24 mouse cellular contexts compared by ENCODE assay signal in genomic region chr6:124753861-124754260, GRCm38 (mm10). TPM values are rescaled to one million over a fixed set of nuclear protein-coding genes. Genes with fewer than 3 reads are reported as not detected.
A peak's percentile ranks its signal among the peaks of the same experiment; 100 is the strongest.
DNase-seq lines count a peak whose midpoint lies in the region; ATAC-seq lines count a peak whose summit lies in the region.
"Had no signal": no experiment of that assay in that cellular context is flagged by ENCODE, and none has a peak within 500 bp of the region (broad histone marks: within the 10 kb centered on the region; RNA-seq: fewer than 3 reads in every experiment).

No protein-coding gene starts in this region.

- peaks cover 17% of the 10 kb centered on the region for H3K36me3 ChIP-seq in forebrain, embryonic 14.5 days (ENCODE audit: control insufficient read depth, insufficient read depth, low read length)
- no peaks in the 10 kb centered on the region; the same call in 1 of the 2 replicates for H3K36me3 ChIP-seq in forebrain, embryonic 11.5 days (ENCODE audit: control insufficient read depth, insufficient read depth, low read length)
- H3K36me3 ChIP-seq in neural tube, embryonic 12.5 days, result peaks cover 12% of the 10 kb centered on the region
- peaks cover 10% of the 10 kb centered on the region for H3K36me3 ChIP-seq in midbrain, embryonic 13.5 days

- no peak overlapping the region for H3K27ac ChIP-seq in forebrain, embryonic 14.5 days (ENCODE audit: low read depth, low read length)
- no peak overlapping the region for H3K27ac ChIP-seq in forebrain, embryonic 11.5 days (ENCODE audit: low read depth, low read length)
- H3K27ac ChIP-seq in neural tube, embryonic 12.5 days, result no peak overlapping the region
- no peak overlapping the region for H3K27ac ChIP-seq in midbrain, embryonic 13.5 days
- H3K27ac ChIP-seq: left cerebral cortex, adult 2 months; stomach, postnatal 0 days had no signal

- no peaks in the 10 kb centered on the region for H3K27me3 ChIP-seq in forebrain, embryonic 14.5 days (replicated peaks; ENCODE audit: control insufficient read depth, insufficient read depth, low read length)
- H3K27me3 ChIP-seq in forebrain, embryonic 11.5 days (ENCODE audit: control insufficient read depth, insufficient read depth, low read length), result no peaks in the 10 kb centered on the region
- H3K27me3 ChIP-seq in neural tube, embryonic 12.5 days (replicated peaks), result no peaks in the 10 kb centered on the region
- H3K27me3 ChIP-seq in midbrain, embryonic 13.5 days, result no peaks in the 10 kb centered on the region

- H3K4me2 ChIP-seq in forebrain, embryonic 14.5 days (ENCODE audit: low read length), result peak overlapping the region; percentile 1; the same call in 1 of the 2 replicates
- no peak overlapping the region for H3K4me2 ChIP-seq in forebrain, embryonic 11.5 days (ENCODE audit: low read depth, low read length, severe bottlenecking)
- 0 out of 2 replicates have a peak overlapping the region, but pooled peaks have one; percentile 5 for H3K4me2 ChIP-seq in neural tube, embryonic 12.5 days (replicated peaks)
- H3K4me2 ChIP-seq in midbrain, embryonic 13.5 days (replicated peaks), result peak overlapping the region; percentile 79; the same call in 1 of the 2 replicates
- H3K4me2 ChIP-seq: liver, embryonic 11.5 days had no signal

- H3K9ac ChIP-seq in forebrain, embryonic 14.5 days (ENCODE audit: low read length), result no peak overlapping the region
- H3K9ac ChIP-seq in forebrain, embryonic 11.5 days (ENCODE audit: low read length), result no peak overlapping the region
- H3K9ac ChIP-seq in neural tube, embryonic 12.5 days, result no peak overlapping the region
- H3K9ac ChIP-seq in midbrain, embryonic 13.5 days (replicated peaks), result no peak overlapping the region

- H3K4me1 ChIP-seq in forebrain, embryonic 14.5 days (ENCODE audit: control insufficient read depth, insufficient read depth, low read length), result peaks cover 36% of the 10 kb centered on the region
- H3K4me1 ChIP-seq in forebrain, embryonic 11.5 days (replicated peaks; ENCODE audit: control insufficient read depth, insufficient read depth, low read length), result peaks cover 24% of the 10 kb centered on the region
- H3K4me1 ChIP-seq in neural tube, embryonic 12.5 days, result peaks cover 44% of the 10 kb centered on the region
- peaks cover 48% of the 10 kb centered on the region for H3K4me1 ChIP-seq in midbrain, embryonic 13.5 days (replicated peaks)

- H3K9me3 ChIP-seq in forebrain, embryonic 14.5 days (replicated peaks; ENCODE audit: control insufficient read depth, low read length), result no peaks in the 10 kb centered on the region
- H3K9me3 ChIP-seq in forebrain, embryonic 11.5 days (ENCODE audit: control insufficient read depth, low read length), result no peaks in the 10 kb centered on the region
- H3K9me3 ChIP-seq in neural tube, embryonic 12.5 days, result no peaks in the 10 kb centered on the region
- no peaks in the 10 kb centered on the region for H3K9me3 ChIP-seq in midbrain, embryonic 13.5 days
- H3K9me3 ChIP-seq: megakaryocyte, embryonic 14.5 days had no signal

- no peak for ATAC-seq in forebrain, embryonic 14.5 days
- no peak for ATAC-seq in forebrain, embryonic 11.5 days (replicated peaks; ENCODE audit: low FRiP score)
- no peak for ATAC-seq in neural tube, embryonic 12.5 days (ENCODE audit: low FRiP score, low read depth)
- ATAC-seq in midbrain, embryonic 13.5 days, result no peak
- ATAC-seq in erythroblast, adult 5-6 weeks (replicated peaks; ENCODE audit: low FRiP score, poor library complexity, severe bottlenecking), result no peak
- ATAC-seq in megakaryocyte-erythroid progenitor cell, adult 5-6 weeks (replicated peaks; ENCODE audit: low FRiP score, low TSS enrichment, poor library complexity, severe bottlenecking), result no peak
- ATAC-seq in cerebellum, adult (ENCODE audit: insufficient number of reproducible peaks, low FRiP score, low TSS enrichment), result no peak
- ATAC-seq: activated CD4-positive, CD25-positive, alpha-beta regulatory T cell, adult 4 months; intestine, embryonic 16.5 days had no signal

- no peak overlapping the region for H3K4me3 ChIP-seq in forebrain, embryonic 14.5 days (ENCODE audit: low read depth, low read length)
- no peak overlapping the region for H3K4me3 ChIP-seq in forebrain, embryonic 11.5 days (ENCODE audit: low read depth, low read length)
- no peak overlapping the region for H3K4me3 ChIP-seq in neural tube, embryonic 12.5 days
- no peak overlapping the region for H3K4me3 ChIP-seq in midbrain, embryonic 13.5 days (replicated peaks)
- H3K4me3 ChIP-seq: left cerebral cortex, adult 2 months; megakaryocyte, embryonic 14.5 days had no signal

- DNase-seq in forebrain, embryonic 14.5 days (ENCODE audit: low spot score), result no peak
- no peak for DNase-seq in forebrain, embryonic 11.5 days (ENCODE audit: low spot score)
- no peak for DNase-seq in neural tube, embryonic 10.5 days (ENCODE audit: extremely low spot score, low spot score)
- DNase-seq: B cell, adult 2 months; embryo, embryonic 11 days; heart, postnatal 14 days; spleen, adult 18-20 months; thymus, postnatal 4 days had no signal

- WGBS in forebrain, embryonic 14.5 days, result 95% methylated on average over 2 of the region's 2 CpGs
- WGBS in forebrain, embryonic 11.5 days, result 90% methylated on average over 2 of the region's 2 CpGs
- WGBS in neural tube, embryonic 12.5 days, result 88% methylated on average over 2 of the region's 2 CpGs
- WGBS in midbrain, embryonic 13.5 days, result 95% methylated on average over 2 of the region's 2 CpGs

RNA-seq across cellular contexts. Expression of gene Gm45234, which starts 2.0 kb away (rescaled TPM):
- polyA plus RNA-seq in forebrain, embryonic 14.5 days (2014; fragmentation: Nextera tagmentation; extraction: Ambion mirVana), result not detected in 2 replicates
- polyA plus RNA-seq in forebrain, embryonic 11.5 days (2014; fragmentation: Nextera tagmentation; extraction: Ambion mirVana), result not detected in 2 replicates
- polyA plus RNA-seq in neural tube, embryonic 12.5 days (2016; fragmentation: Nextera tagmentation; extraction: Ambion mirVana), result not detected in 2 replicates
- polyA plus RNA-seq in midbrain, embryonic 13.5 days (2015; fragmentation: Nextera tagmentation; extraction: Ambion mirVana), result not detected in 2 replicates
- total RNA-seq in erythroblast, adult 5-6 weeks (2015; ENCODE audit: low replicate concordance), result not detected in 2 replicates
- 0.56 TPM in 1 of 2 replicates, not detected in the other for total RNA-seq in erythroblast, adult 5-6 weeks (2017; ENCODE audit: low replicate concordance)
- not detected in 2 replicates for total RNA-seq in megakaryocyte-erythroid progenitor cell, adult 5-6 weeks (2014; fragmentation: Nextera tagmentation)
- not detected in 2 replicates for total RNA-seq in megakaryocyte-erythroid progenitor cell, adult 5-6 weeks (2017)
- total RNA-seq: left cerebral cortex, adult 2 months; MEL; neutrophil, adult 5-6 weeks had no signal
- polyA plus RNA-seq: activated CD4-positive, CD25-positive, alpha-beta regulatory T cell, adult 4 months; cerebellum, adult 2 months; intestine, embryonic 16.5 days; large intestine, adult 2 months; lung, embryonic 16.5 days; stomach, postnatal 0 days had no signal

RNA-seq across cellular contexts. Expression of gene Atn1, which starts 2.5 kb away (rescaled TPM):
- polyA plus RNA-seq in forebrain, embryonic 14.5 days (2014; fragmentation: Nextera tagmentation; extraction: Ambion mirVana), result 12.2 and 16.6 TPM in 2 replicates
- polyA plus RNA-seq in forebrain, embryonic 11.5 days (2014; fragmentation: Nextera tagmentation; extraction: Ambion mirVana), result 13.9 and 14.4 TPM in 2 replicates
- 16.8 and 17.4 TPM in 2 replicates for polyA plus RNA-seq in neural tube, embryonic 12.5 days (2016; fragmentation: Nextera tagmentation; extraction: Ambion mirVana)
- 21.5 and 25.4 TPM in 2 replicates for polyA plus RNA-seq in midbrain, embryonic 13.5 days (2015; fragmentation: Nextera tagmentation; extraction: Ambion mirVana)
- 10.0 and 11.7 TPM in 2 replicates for total RNA-seq in erythroblast, adult 5-6 weeks (2015; ENCODE audit: low replicate concordance)
- 0.94 and 2.0 TPM in 2 replicates for total RNA-seq in erythroblast, adult 5-6 weeks (2017; ENCODE audit: low replicate concordance)
- 12.9 and 14.4 TPM in 2 replicates for total RNA-seq in megakaryocyte-erythroid progenitor cell, adult 5-6 weeks (2014; fragmentation: Nextera tagmentation)
- 1.5 and 1.9 TPM in 2 replicates for total RNA-seq in megakaryocyte-erythroid progenitor cell, adult 5-6 weeks (2017)

RNA-seq across cellular contexts. Expression of gene Grcc10, which starts 12.7 kb away (rescaled TPM):
- 722 and 848 TPM in 2 replicates for polyA plus RNA-seq in forebrain, embryonic 14.5 days (2014; fragmentation: Nextera tagmentation; extraction: Ambion mirVana)
- polyA plus RNA-seq in forebrain, embryonic 11.5 days (2014; fragmentation: Nextera tagmentation; extraction: Ambion mirVana), result 509 and 514 TPM in 2 replicates
- polyA plus RNA-seq in neural tube, embryonic 12.5 days (2016; fragmentation: Nextera tagmentation; extraction: Ambion mirVana), result 527 and 552 TPM in 2 replicates
- polyA plus RNA-seq in midbrain, embryonic 13.5 days (2015; fragmentation: Nextera tagmentation; extraction: Ambion mirVana), result 710 and 725 TPM in 2 replicates
- total RNA-seq in erythroblast, adult 5-6 weeks (2015; ENCODE audit: low replicate concordance), result 33.6 and 64.9 TPM in 2 replicates
- total RNA-seq in erythroblast, adult 5-6 weeks (2017; ENCODE audit: low replicate concordance), result 7.5 and 16.9 TPM in 2 replicates
- total RNA-seq in megakaryocyte-erythroid progenitor cell, adult 5-6 weeks (2014; fragmentation: Nextera tagmentation), result 110 and 141 TPM in 2 replicates
- total RNA-seq in megakaryocyte-erythroid progenitor cell, adult 5-6 weeks (2017), result 66.5 and 83.5 TPM in 2 replicates

RNA-seq across cellular contexts. Expression of gene Ptpn6, which starts 15.3 kb away (rescaled TPM):
- polyA plus RNA-seq in forebrain, embryonic 14.5 days (2014; fragmentation: Nextera tagmentation; extraction: Ambion mirVana), result 4.7 TPM in 2 replicates
- polyA plus RNA-seq in forebrain, embryonic 11.5 days (2014; fragmentation: Nextera tagmentation; extraction: Ambion mirVana), result 4.8 and 4.9 TPM in 2 replicates
- polyA plus RNA-seq in neural tube, embryonic 12.5 days (2016; fragmentation: Nextera tagmentation; extraction: Ambion mirVana), result 4.8 and 6.6 TPM in 2 replicates
- polyA plus RNA-seq in midbrain, embryonic 13.5 days (2015; fragmentation: Nextera tagmentation; extraction: Ambion mirVana), result 3.4 and 4.1 TPM in 2 replicates
- 57.8 and 60.2 TPM in 2 replicates for total RNA-seq in erythroblast, adult 5-6 weeks (2015; ENCODE audit: low replicate concordance)
- 142 and 156 TPM in 2 replicates for total RNA-seq in erythroblast, adult 5-6 weeks (2017; ENCODE audit: low replicate concordance)
- total RNA-seq in megakaryocyte-erythroid progenitor cell, adult 5-6 weeks (2014; fragmentation: Nextera tagmentation), result 65.4 and 76.0 TPM in 2 replicates
- total RNA-seq in megakaryocyte-erythroid progenitor cell, adult 5-6 weeks (2017), result 189 and 237 TPM in 2 replicates

RNA-seq across cellular contexts. Expression of gene Eno2, which starts 15.6 kb away (rescaled TPM):
- 34.6 and 49.5 TPM in 2 replicates for polyA plus RNA-seq in forebrain, embryonic 14.5 days (2014; fragmentation: Nextera tagmentation; extraction: Ambion mirVana)
- 5.8 and 6.0 TPM in 2 replicates for polyA plus RNA-seq in forebrain, embryonic 11.5 days (2014; fragmentation: Nextera tagmentation; extraction: Ambion mirVana)
- polyA plus RNA-seq in neural tube, embryonic 12.5 days (2016; fragmentation: Nextera tagmentation; extraction: Ambion mirVana), result 25.2 and 27.8 TPM in 2 replicates
- polyA plus RNA-seq in midbrain, embryonic 13.5 days (2015; fragmentation: Nextera tagmentation; extraction: Ambion mirVana), result 27.5 and 29.7 TPM in 2 replicates
- not detected in 2 replicates for total RNA-seq in erythroblast, adult 5-6 weeks (2015; ENCODE audit: low replicate concordance)
- not detected in 2 replicates for total RNA-seq in erythroblast, adult 5-6 weeks (2017; ENCODE audit: low replicate concordance)
- total RNA-seq in megakaryocyte-erythroid progenitor cell, adult 5-6 weeks (2014; fragmentation: Nextera tagmentation), result 0.74 TPM in 1 of 2 replicates, not detected in the other
- total RNA-seq in megakaryocyte-erythroid progenitor cell, adult 5-6 weeks (2017), result not detected in 2 replicates
- total RNA-seq: neutrophil, adult 5-6 weeks had no signal
